Mouse (Mus musculus) activated CD4-positive, CD25-positive, alpha-beta regulatory T cell, adult 4 months (primary cell): ENCODE results near the gene Gm4744. TPM values are rescaled to one million over a fixed set of nuclear protein-coding genes. Genes with fewer than 3 reads are reported as not detected.
"Not testable (repeated sequence)": the region's sequence is repeated elsewhere in the genome, so short reads cannot be mapped to it uniquely, and the experiment has no call there.

Experiments
- ATAC-seq: one replicate; pipeline ENCODE4 v1.8.0; 2017
- polyA plus RNA-seq, 2 experiments: library from polyadenylated mRNA; unstranded; fragments of 100-300 nt; shearing (Covaris generic); gene quantifications; one replicate each; pipeline ENCODE4 v1.2.1; 2017

Gm4744 gene
- not detected for polyA plus RNA-seq

GRCm38 (mm10) chr6:40951770-40952169 lies at the start of gene Gm4744:
Gene Gm4744 (minus strand): TSS chr6:40951870.
- no peak for ATAC-seq

GRCm38 (mm10) chr6:40999379-40999778 lies 47.7 kb upstream of the Gm4744 start, which contains the start of gene Gm2663:
Gene Gm2663 (minus strand): TSS chr6:40999479.
- ATAC-seq, result not testable (repeated sequence)

GRCm38 (mm10) chr6:40964454-40964853 lies 12.8 kb upstream of the Gm4744 start, which contains the start of gene 1810009J06Rik:
Gene 1810009J06Rik (plus strand): TSS chr6:40964754.
- ATAC-seq, result not testable (repeated sequence)

GRCm38 (mm10) chr6:40953716-40954115 lies 2.0 kb upstream of the Gm4744 start:
- ATAC-seq, result no peak

- ATAC-seq, result no peak
These were observed 11.2 kb downstream of the Gm4744 start, which contains the start of gene 1700074P13Rik for GRCm38 (mm10) chr6:40940457-40940856. Gene 1700074P13Rik (minus strand): TSS chr6:40940557.

GRCm38 (mm10) chr6:40919954-40920353 lies 31.7 kb downstream of the Gm4744 start:
- ATAC-seq, result no peak

GRCm38 (mm10) chr6:40900287-40900686 lies 51.4 kb downstream of the Gm4744 start, which contains the start of gene Prss58:
Gene Prss58 (minus strand): TSS chr6:40900387.
- ATAC-seq, result no peak

Other genes with a start within 250 kb of the Gm4744 start
- gene Moxd2, start 64.4 kb downstream of the Gm4744 start, polyA plus RNA-seq, result under 1 TPM in 1 of 2 experiments, not detected in 1; 0.76 TPM
- not detected for gene Prss58, start 51.5 kb downstream of the Gm4744 start, polyA plus RNA-seq
- gene 1700074P13Rik, start 11.3 kb downstream of the Gm4744 start, polyA plus RNA-seq, result not detected
- 1 to 10 TPM in 1 of 2 experiments, not detected in 1; 1.0 TPM for gene 1810009J06Rik, start 12.9 kb upstream of the Gm4744 start, polyA plus RNA-seq
- not detected for gene Gm2663, start 47.6 kb upstream of the Gm4744 start, polyA plus RNA-seq
- gene 2210010C04Rik, start 83.6 kb upstream of the Gm4744 start, polyA plus RNA-seq, result under 1 TPM in 1 of 2 experiments, not detected in 1; 0.29 TPM